In genomic region chr6:48737688-48738087, GRCm38 (mm10) we compare ENCODE assay signal across 37 mouse cellular contexts. TPM values are rescaled to one million over a fixed set of nuclear protein-coding genes. Genes with fewer than 3 reads are reported as not detected.
A peak's percentile ranks its signal among the peaks of the same experiment; 100 is the strongest.
DNase-seq lines count a peak whose midpoint lies in the region; ATAC-seq and TF ChIP-seq lines count a peak whose summit lies in the region.
"Had no signal": no experiment of that assay in that cellular context is flagged by ENCODE, and none has a peak within 500 bp of the region (broad histone marks: within the 10 kb centered on the region; RNA-seq: fewer than 3 reads in every experiment).

No protein-coding gene starts in this region.

- no peak for ATAC-seq in intestine, embryonic 15.5 days
- ATAC-seq: forebrain, embryonic 16.5 days; hindbrain, postnatal 0 days; intestine, embryonic 16.5 days; midbrain, embryonic 13.5 days; Patski had no signal

- peak; percentile 47 to 61 for DNase-seq in cerebellum, postnatal 10 days
- DNase-seq in cerebellum, adult 8-10 months = no peak
- peak; percentile 20 for DNase-seq in kidney, adult 2 months
- no peak for DNase-seq in kidney, postnatal 14 days
- DNase-seq in thymus, adult 2 months = no peak
- DNase-seq in thymus, postnatal 25 days = no peak
- DNase-seq in gastrocnemius, postnatal 4 days (ENCODE audit: low spot score in 2 of 2) = no peak
- DNase-seq: adrenal gland, postnatal 14 days; cerebellum, adult 11-12 months; kidney, adult 9 months; kidney, postnatal 10 days; layer of hippocampus, adult 9-11 months; lung, postnatal 36 days had no signal

- TF ChIP-seq CTCF in kidney, adult 2 months (conservative IDR thresholded peaks at IDR 0.05; ENCODE audit: insufficient read depth, insufficient read length, low read depth, low read length) = no peak
- no peak for TF ChIP-seq CTCF in thymus, adult 2 months (IDR thresholded peaks at IDR 0.05; ENCODE audit: borderline replicate concordance, control insufficient read depth, extremely low read depth, insufficient read depth, low read length, poor library complexity)

- no peaks in the 10 kb centered on the region for H3K36me3 ChIP-seq in kidney, adult 2 months (ENCODE audit: control insufficient read depth, insufficient read depth, low read length)
- peaks cover 9% of the 10 kb centered on the region for H3K36me3 ChIP-seq in thymus, adult 2 months (ENCODE audit: control insufficient read depth, insufficient read depth, low read length)
- H3K36me3 ChIP-seq in intestine, embryonic 15.5 days = no peaks in the 10 kb centered on the region
- H3K36me3 ChIP-seq: heart, embryonic 13.5 days; hindbrain, embryonic 12.5 days; limb, embryonic 12.5 days; midbrain, embryonic 13.5 days; neural tube, embryonic 15.5 days had no signal

- H3K27me3 ChIP-seq in kidney, adult 2 months (replicated peaks; ENCODE audit: control insufficient read depth, insufficient read depth, low read length) = no peaks in the 10 kb centered on the region
- no peaks in the 10 kb centered on the region for H3K27me3 ChIP-seq in thymus, adult 2 months (ENCODE audit: control insufficient read depth, insufficient read depth, low read length)
- H3K27me3 ChIP-seq in intestine, embryonic 15.5 days (replicated peaks) = peaks cover 7% of the 10 kb centered on the region

- no peak for TF ChIP-seq POLR2A in kidney, adult 2 months (IDR thresholded peaks at IDR 0.05; ENCODE audit: low read depth, low read length)
- TF ChIP-seq POLR2A in thymus, adult 2 months (IDR thresholded peaks at IDR 0.05; ENCODE audit: control insufficient read depth, extremely low read depth, insufficient read depth, low read length, poor library complexity) = no peak

- no peaks in the 10 kb centered on the region for H3K9me3 ChIP-seq in intestine, embryonic 15.5 days
- H3K9me3 ChIP-seq: heart, embryonic 13.5 days; hindbrain, embryonic 12.5 days; limb, embryonic 12.5 days; midbrain, embryonic 13.5 days; neural tube, embryonic 15.5 days had no signal

- no peak overlapping the region for H3K9ac ChIP-seq in intestine, embryonic 15.5 days
- H3K9ac ChIP-seq: heart, embryonic 13.5 days; hindbrain, embryonic 12.5 days; limb, embryonic 12.5 days; midbrain, embryonic 13.5 days; neural tube, embryonic 15.5 days had no signal

- H3K4me2 ChIP-seq in intestine, embryonic 15.5 days (replicated peaks) = no peak overlapping the region
- H3K4me2 ChIP-seq: hindbrain, embryonic 12.5 days; limb, embryonic 12.5 days; liver, embryonic 11.5 days; midbrain, embryonic 13.5 days; neural tube, embryonic 15.5 days had no signal

- H3K4me3 ChIP-seq in kidney, adult 2 months (ENCODE audit: insufficient read depth, low read depth, low read length) = no peak overlapping the region
- H3K4me3 ChIP-seq in thymus, adult 2 months (ENCODE audit: control insufficient read depth, insufficient read depth, low read length) = peak overlapping the region; percentile 45
- no peak overlapping the region for H3K4me3 ChIP-seq in intestine, embryonic 15.5 days (replicated peaks)
- H3K4me3 ChIP-seq: erythroblast, embryonic 14.5 days; heart, embryonic 13.5 days; hindbrain, embryonic 12.5 days; limb, embryonic 12.5 days; midbrain, embryonic 13.5 days; neural tube, embryonic 15.5 days had no signal

- no peak overlapping the region for H3K27ac ChIP-seq in kidney, adult 2 months (ENCODE audit: insufficient read depth, low read depth, low read length)
- H3K27ac ChIP-seq in thymus, adult 2 months (ENCODE audit: control insufficient read depth, insufficient read depth, low read length) = peak overlapping the region; percentile 93
- no peak overlapping the region for H3K27ac ChIP-seq in intestine, embryonic 15.5 days
- H3K27ac ChIP-seq: heart, embryonic 13.5 days; hindbrain, embryonic 12.5 days; hindbrain, postnatal 0 days; limb, embryonic 12.5 days; midbrain, embryonic 13.5 days; neural tube, embryonic 15.5 days had no signal

- 80% methylated on average over 5 of the region's 5 CpGs for WGBS in kidney, adult 2 months
- 80% methylated on average over 5 of the region's 5 CpGs for WGBS in thymus, adult 2 months
- 88% methylated on average over 5 of the region's 5 CpGs for WGBS in intestine, embryonic 15.5 days

- peaks cover 9% of the 10 kb centered on the region; the same call in 1 of the 2 replicates for H3K4me1 ChIP-seq in kidney, adult 2 months (ENCODE audit: control insufficient read depth, insufficient read depth, low read length)
- H3K4me1 ChIP-seq in thymus, adult 2 months (replicated peaks; ENCODE audit: control insufficient read depth, insufficient read depth, low read length) = peaks cover 34% of the 10 kb centered on the region
- H3K4me1 ChIP-seq in intestine, embryonic 15.5 days (replicated peaks) = peaks cover 9% of the 10 kb centered on the region; the same call in 1 of the 2 replicates

RNA-seq across cellular contexts. Expression of gene Gimap1, which starts 1.2 kb away (rescaled TPM):
- polyA plus RNA-seq in kidney, adult 2 months (2012; rRNA removed) = 8.3 and 10.0 TPM in 2 replicates
- polyA plus RNA-seq in thymus, adult 2 months (2012; rRNA removed) = 94.7 and 98.1 TPM in 2 replicates
- 31.0 and 34.9 TPM in 2 replicates for polyA plus RNA-seq in intestine, embryonic 15.5 days (2015; fragmentation: Nextera tagmentation; extraction: Ambion mirVana)
- 10 to 100 TPM in 1 of 2 experiments, 1 to 10 TPM in 1; 9.0 to 10.9 TPM for total RNA-seq in gastrocnemius, postnatal 4 days (2021)
- total RNA-seq: MEL had no signal
- polyA plus RNA-seq: C2C12 had no signal

RNA-seq across cellular contexts. Expression of gene Gimap5, which starts 8.3 kb away (rescaled TPM):
- polyA plus RNA-seq in kidney, adult 2 months (2012; rRNA removed) = 16.2 and 19.6 TPM in 2 replicates
- polyA plus RNA-seq in thymus, adult 2 months (2012; rRNA removed) = 34.0 and 35.3 TPM in 2 replicates
- polyA plus RNA-seq in intestine, embryonic 15.5 days (2015; fragmentation: Nextera tagmentation; extraction: Ambion mirVana) = 10.5 and 10.9 TPM in 2 replicates
- 1 to 10 TPM; 7.4 to 8.7 TPM for total RNA-seq in gastrocnemius, postnatal 4 days (2021)
- total RNA-seq: MEL had no signal
- polyA plus RNA-seq: C2C12, Patski had no signal

RNA-seq across cellular contexts. Expression of gene Gimap7, which starts 19.3 kb away (rescaled TPM):
- 0.20 and 0.97 TPM in 2 replicates for polyA plus RNA-seq in kidney, adult 2 months (2012; rRNA removed)
- polyA plus RNA-seq in thymus, adult 2 months (2012; rRNA removed) = 3.8 and 6.3 TPM in 2 replicates
- polyA plus RNA-seq in intestine, embryonic 15.5 days (2015; fragmentation: Nextera tagmentation; extraction: Ambion mirVana) = 0.18 and 0.30 TPM in 2 replicates
- not detected for total RNA-seq in gastrocnemius, postnatal 4 days (2021)
- total RNA-seq: gastrocnemius, adult 8-10 months; hindbrain, postnatal 0 days; left cerebral cortex, postnatal 10 days; MEL had no signal
- polyA plus RNA-seq: C2C12; cortical plate, adult 2 months; embryonic facial prominence, embryonic 14.5 days; erythroblast, embryonic 14.5 days; forebrain, embryonic 11.5 days; forebrain, embryonic 16.5 days; heart, embryonic 13.5 days; hindbrain, embryonic 12.5 days; hindbrain, postnatal 0 days; limb, embryonic 12.5 days; liver, embryonic 11.5 days; lung, embryonic 16.5 days; midbrain, embryonic 13.5 days; neural tube, embryonic 15.5 days; Patski; stomach, embryonic 14.5 days; testis, adult 2 months had no signal

RNA-seq across cellular contexts. Expression of gene Gm28053, which starts 19.3 kb away (rescaled TPM):
- not detected in 2 replicates for polyA plus RNA-seq in kidney, adult 2 months (2012; rRNA removed)
- polyA plus RNA-seq in thymus, adult 2 months (2012; rRNA removed) = 0.36 and 0.88 TPM in 2 replicates
- polyA plus RNA-seq in intestine, embryonic 15.5 days (2015; fragmentation: Nextera tagmentation; extraction: Ambion mirVana) = 5.6 and 5.7 TPM in 2 replicates
- 1 to 10 TPM; 2.4 to 4.7 TPM for total RNA-seq in gastrocnemius, postnatal 4 days (2021)
- total RNA-seq: hindbrain, postnatal 0 days; left cerebral cortex, postnatal 10 days; megakaryocyte-erythroid progenitor cell, adult 5-6 weeks; MEL had no signal
- polyA plus RNA-seq: C2C12; embryonic facial prominence, embryonic 14.5 days; erythroblast, embryonic 14.5 days; forebrain, embryonic 16.5 days; hindbrain, postnatal 0 days; liver, embryonic 16.5 days; midbrain, embryonic 13.5 days; neural tube, embryonic 15.5 days; Patski; testis, adult 2 months had no signal

RNA-seq across cellular contexts. Expression of gene Gimap6, which starts 29.7 kb away (rescaled TPM):
- 14.2 and 24.0 TPM in 2 replicates for polyA plus RNA-seq in kidney, adult 2 months (2012; rRNA removed)
- 72.9 and 82.4 TPM in 2 replicates for polyA plus RNA-seq in thymus, adult 2 months (2012; rRNA removed)
- 20.4 and 21.1 TPM in 2 replicates for polyA plus RNA-seq in intestine, embryonic 15.5 days (2015; fragmentation: Nextera tagmentation; extraction: Ambion mirVana)
- total RNA-seq in gastrocnemius, postnatal 4 days (2021) = 10 to 100 TPM; 30.3 to 35.4 TPM
- total RNA-seq: MEL had no signal
- polyA plus RNA-seq: C2C12; erythroblast, embryonic 14.5 days; Patski had no signal

Comparison
In these comparisons a context has a peak if more than half of its experiments do, and no peak if none do; other contexts are left out.
1. DNase-seq: peak in cerebellum, postnatal 10 days (2 of 2) and kidney, adult 2 months (single experiment); none in cerebellum, adult 8-10 months (single experiment), kidney, postnatal 14 days (single experiment), thymus, adult 2 months (single experiment), thymus, postnatal 25 days (single experiment) and gastrocnemius, postnatal 4 days (0 of 2).